Mouse (Mus musculus): Measurements from ENCODE around the gene Adgrg3. TPM values are rescaled to one million over a fixed set of nuclear protein-coding genes. Genes with fewer than 3 reads are reported as not detected.

Adgrg3 gene
- total RNA-seq, 2 experiments from 2014 or later = 15.5 to 28.8 TPM

GRCm38 (mm10) chr8:95078055-95078454, 60.6 kb downstream of the Adgrg3 start:
- no peak for ATAC-seq (ENCODE audit: poor library complexity, severe bottlenecking)

GRCm38 (mm10) chr8:95079305-95079704, 61.8 kb downstream of the Adgrg3 start:
- ATAC-seq (ENCODE audit: poor library complexity, severe bottlenecking) = no peak

- peak; percentile 84 for ATAC-seq (ENCODE audit: poor library complexity, severe bottlenecking)
Measured at GRCm38 (mm10) chr8:95080381-95081341, 63.2 kb downstream of the Adgrg3 start, which contains the start of gene Katnb1. Katnb1 (plus strand) TSS chr8:95081186.

- ATAC-seq (ENCODE audit: poor library complexity, severe bottlenecking) = no peak
Measured at GRCm38 (mm10) chr8:95081650-95082049, 64.2 kb downstream of the Adgrg3 start.

GRCm38 (mm10) chr8:95084261-95084660, 66.8 kb downstream of the Adgrg3 start:
- no peak for ATAC-seq (ENCODE audit: poor library complexity, severe bottlenecking)

GRCm38 (mm10) chr8:95084744-95085431, 67.4 kb downstream of the Adgrg3 start:
- ATAC-seq (ENCODE audit: poor library complexity, severe bottlenecking) = no peak

- no peak for ATAC-seq (ENCODE audit: poor library complexity, severe bottlenecking)
Measured at GRCm38 (mm10) chr8:95085432-95086141, 68.1 kb downstream of the Adgrg3 start.

GRCm38 (mm10) chr8:95093574-95093973, 76.1 kb downstream of the Adgrg3 start:
- ATAC-seq (ENCODE audit: poor library complexity, severe bottlenecking) = no peak

Other genes with a start within 250 kb of the Adgrg3 start
- 0.13 and 0.18 TPM in 2 replicates for gene Cx3cl1, start 245.7 kb upstream of the Adgrg3 start, total RNA-seq (2015)
- not detected in 2 replicates for gene Cx3cl1, start 245.7 kb upstream of the Adgrg3 start, total RNA-seq (2017)
- 2.4 TPM in 1 of 2 replicates, not detected in the other for gene Ccl17, start 207.2 kb upstream of the Adgrg3 start, total RNA-seq (2015)
- gene Ccl17, start 207.2 kb upstream of the Adgrg3 start, total RNA-seq (2017) = 1.4 TPM in 1 of 2 replicates, not detected in the other
- gene Coq9, start 179.4 kb upstream of the Adgrg3 start, total RNA-seq (2015) = 12.8 and 16.6 TPM in 2 replicates
- 22.1 and 24.8 TPM in 2 replicates for gene Coq9, start 179.4 kb upstream of the Adgrg3 start, total RNA-seq (2017)
- gene Ciapin1, start 179.3 kb upstream of the Adgrg3 start, total RNA-seq (2015) = 13.0 and 28.9 TPM in 2 replicates
- gene Ciapin1, start 179.3 kb upstream of the Adgrg3 start, total RNA-seq (2017) = 13.5 and 19.5 TPM in 2 replicates
- gene Polr2c, start 160.2 kb upstream of the Adgrg3 start, total RNA-seq (2015) = 44.1 and 46.4 TPM in 2 replicates
- gene Polr2c, start 160.2 kb upstream of the Adgrg3 start, total RNA-seq (2017) = 40.3 and 43.5 TPM in 2 replicates
- 0.75 TPM in 1 of 2 replicates, not detected in the other for gene Dok4, start 141.4 kb upstream of the Adgrg3 start, total RNA-seq (2015)
- gene Dok4, start 141.4 kb upstream of the Adgrg3 start, total RNA-seq (2017) = 0.69 and 0.92 TPM in 2 replicates
- gene Ccdc102a, start 99.6 kb upstream of the Adgrg3 start, total RNA-seq (2015) = 1.8 and 3.3 TPM in 2 replicates
- gene Ccdc102a, start 99.6 kb upstream of the Adgrg3 start, total RNA-seq (2017) = 9.1 and 10.7 TPM in 2 replicates
- 0.58 and 2.4 TPM in 2 replicates for gene Adgrg5, start 94.0 kb upstream of the Adgrg3 start, total RNA-seq (2015)
- 0.45 and 1.2 TPM in 2 replicates for gene Adgrg5, start 94.0 kb upstream of the Adgrg3 start, total RNA-seq (2017)
- 7.3 and 7.8 TPM in 2 replicates for gene Adgrg1, start 42.9 kb upstream of the Adgrg3 start, total RNA-seq (2015)
- gene Adgrg1, start 42.9 kb upstream of the Adgrg3 start, total RNA-seq (2017) = 2.8 and 14.0 TPM in 2 replicates
- 0.38 and 0.52 TPM in 2 replicates for gene Drc7, start 37.4 kb downstream of the Adgrg3 start, total RNA-seq (2015)
- gene Drc7, start 37.4 kb downstream of the Adgrg3 start, total RNA-seq (2017) = 0.18 and 0.33 TPM in 2 replicates
- gene Katnb1, start 63.5 kb downstream of the Adgrg3 start, total RNA-seq (2015) = 3.7 and 6.7 TPM in 2 replicates
- 15.6 and 21.8 TPM in 2 replicates for gene Katnb1, start 63.5 kb downstream of the Adgrg3 start, total RNA-seq (2017)
- gene Kifc3, start 185.1 kb downstream of the Adgrg3 start, total RNA-seq (2015) = 2.3 and 5.2 TPM in 2 replicates
- 5.4 and 15.1 TPM in 2 replicates for gene Kifc3, start 185.1 kb downstream of the Adgrg3 start, total RNA-seq (2017)